Mouse (Mus musculus): Measurements from ENCODE around the gene Sod3. TPM values are rescaled to one million over a fixed set of nuclear protein-coding genes. Genes with fewer than 3 reads are reported as not detected.

Gene Sod3
- total and polyA plus RNA-seq, 3 experiments = not detected

- no peak overlapping the region for H3K4me3 ChIP-seq (ENCODE audit: control insufficient read depth in 1 of 2, insufficient read depth in 1 of 2, low read depth in 2 of 2, low read length in 2 of 2)
- H3K36me3 ChIP-seq (ENCODE audit: control insufficient read depth in 1 of 2, insufficient read depth in 2 of 2, low read length in 2 of 2) = no peaks in the 10 kb centered on the region
- H3K27ac ChIP-seq (ENCODE audit: control insufficient read depth, low read depth, low read length) = no peak overlapping the region
- DNase-seq (ENCODE audit: low read depth, low spot score) = no peak
- H3K9ac ChIP-seq (ENCODE audit: control insufficient read depth, low read depth, low read length, poor library complexity, severe bottlenecking) = no peak overlapping the region
- no peaks in the 10 kb centered on the region for H3K27me3 ChIP-seq (ENCODE audit: control insufficient read depth in 1 of 2, insufficient read depth in 2 of 2, low read length in 2 of 2)
- H3K79me2 ChIP-seq (ENCODE audit: control insufficient read depth, insufficient read depth, low read length, poor library complexity) = no peaks in the 10 kb centered on the region
- H3K9me3 ChIP-seq (replicated peaks; ENCODE audit: insufficient read depth, low read length) = no peaks in the 10 kb centered on the region
- H3K4me1 ChIP-seq (ENCODE audit: control insufficient read depth in 1 of 2, insufficient read depth in 2 of 2, low read length in 2 of 2) = no peaks in the 10 kb centered on the region
- no peak for TF ChIP-seq MEF2A (IDR thresholded peaks at IDR 0.05; ENCODE audit: extremely low read depth, insufficient replicate concordance, low read depth, low read length, poor library complexity, severe bottlenecking)
- no peak for TF ChIP-seq CTCF (IDR thresholded peaks at IDR 0.05 in 2 of 3, conservative IDR thresholded peaks at IDR 0.05 in 1 of 3; ENCODE audit: control insufficient read depth in 1 of 3, insufficient read depth in 1 of 3, low read depth in 2 of 3, low read length in 3 of 3, poor library complexity in 1 of 3, severe bottlenecking in 1 of 3)
- no peak for TF ChIP-seq USF1 (IDR thresholded peaks at IDR 0.05; ENCODE audit: low read depth, low read length)
- TF ChIP-seq GATA1 (IDR thresholded peaks at IDR 0.05; ENCODE audit: low read depth, low read length) = no peak
- no peak for TF ChIP-seq NELFE (IDR thresholded peaks at IDR 0.05; ENCODE audit: low read depth, low read length)
- no peak for TF ChIP-seq RAD21 (IDR thresholded peaks at IDR 0.05; ENCODE audit: low read depth, low read length)
- no peak for TF ChIP-seq ZNF384 (IDR thresholded peaks at IDR 0.05; ENCODE audit: low read depth, low read length)
- no peak for TF ChIP-seq JUND (IDR thresholded peaks at IDR 0.05; ENCODE audit: low read depth, low read length)
- TF ChIP-seq POLR2AphosphoS2 (IDR thresholded peaks at IDR 0.05; ENCODE audit: low read length) = no peak
- no peak for TF ChIP-seq CHD2 (IDR thresholded peaks at IDR 0.05; ENCODE audit: low read length)
- no peak for TF ChIP-seq HCFC1 (IDR thresholded peaks at IDR 0.05; ENCODE audit: low read depth, low read length)
- TF ChIP-seq TBP (IDR thresholded peaks at IDR 0.05; ENCODE audit: low read depth, low read length) = no peak
- TF ChIP-seq ZC3H11A (IDR thresholded peaks at IDR 0.05; ENCODE audit: low read depth, low read length) = no peak
- TF ChIP-seq USF2 (IDR thresholded peaks at IDR 0.05; ENCODE audit: borderline replicate concordance in 1 of 2, insufficient read depth in 1 of 2, low read depth in 1 of 2, low read length in 2 of 2) = no peak
- no peak for TF ChIP-seq POLR2A (IDR thresholded peaks at IDR 0.05; ENCODE audit: control insufficient read depth in 1 of 2, insufficient read depth in 1 of 2, low read depth in 1 of 2, low read length in 2 of 2, poor library complexity in 1 of 2)
- no peak for TF ChIP-seq SMC3 (IDR thresholded peaks at IDR 0.05; ENCODE audit: low read depth, low read length)
- TF ChIP-seq RCOR1 (IDR thresholded peaks at IDR 0.05; ENCODE audit: low read depth, low read length) = no peak
These were observed 7.3 kb downstream of the Sod3 start for GRCm38 (mm10) chr5:52370901-52371300.

DNA sequence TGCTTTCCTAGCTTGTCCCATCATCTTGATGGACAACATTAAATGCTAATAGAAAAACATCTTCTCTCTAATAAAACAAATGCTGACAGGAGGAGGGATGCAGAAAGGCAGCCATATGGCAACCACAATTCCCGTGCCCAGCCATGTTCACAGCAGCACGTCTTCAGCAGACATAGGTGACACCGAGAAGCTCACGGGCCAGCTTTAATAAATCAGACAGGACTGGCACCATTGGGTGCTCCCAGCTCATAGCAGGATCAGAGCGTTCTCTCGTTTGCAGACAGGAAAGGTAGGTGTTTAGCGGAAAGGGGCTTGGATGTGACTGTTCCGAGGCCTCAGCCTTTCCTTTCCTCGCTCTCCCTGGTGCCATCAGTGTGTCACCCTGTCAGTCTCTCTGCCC, 12.3 kb downstream of the Sod3 start:
- no peaks in the 10 kb centered on the region for H3K27me3 ChIP-seq (ENCODE audit: control insufficient read depth in 1 of 2, insufficient read depth in 2 of 2, low read length in 2 of 2)
- H3K9me3 ChIP-seq (replicated peaks; ENCODE audit: insufficient read depth, low read length) = no peaks in the 10 kb centered on the region
- no peaks in the 10 kb centered on the region for H3K36me3 ChIP-seq (ENCODE audit: control insufficient read depth in 1 of 2, insufficient read depth in 2 of 2, low read length in 2 of 2)
- H3K4me1 ChIP-seq (ENCODE audit: control insufficient read depth in 1 of 2, insufficient read depth in 2 of 2, low read length in 2 of 2) = no peaks in the 10 kb centered on the region
- H3K9ac ChIP-seq (ENCODE audit: control insufficient read depth, low read depth, low read length, poor library complexity, severe bottlenecking) = no peak overlapping the region
- no peaks in the 10 kb centered on the region for H3K79me2 ChIP-seq (ENCODE audit: control insufficient read depth, insufficient read depth, low read length, poor library complexity)
- no peak overlapping the region for H3K4me3 ChIP-seq (ENCODE audit: control insufficient read depth in 1 of 2, insufficient read depth in 1 of 2, low read depth in 2 of 2, low read length in 2 of 2)
- TF ChIP-seq TBP (IDR thresholded peaks at IDR 0.05; ENCODE audit: low read depth, low read length) = no peak
- no peak for TF ChIP-seq ELF1 (IDR thresholded peaks at IDR 0.05; ENCODE audit: low read depth, low read length)
- no peak for TF ChIP-seq ZMIZ1 (IDR thresholded peaks at IDR 0.05; ENCODE audit: low read depth, low read length)
- no peak for TF ChIP-seq ZC3H11A (IDR thresholded peaks at IDR 0.05; ENCODE audit: low read depth, low read length)
- TF ChIP-seq TAL1 (IDR thresholded peaks at IDR 0.05; ENCODE audit: low read length) = no peak
- TF ChIP-seq SMC3 (IDR thresholded peaks at IDR 0.05; ENCODE audit: low read depth, low read length) = no peak
- no peak for TF ChIP-seq POLR2AphosphoS2 (IDR thresholded peaks at IDR 0.05; ENCODE audit: low read length)
- TF ChIP-seq RAD21 (IDR thresholded peaks at IDR 0.05; ENCODE audit: low read depth, low read length) = no peak
- TF ChIP-seq SIN3A (IDR thresholded peaks at IDR 0.05; ENCODE audit: low read length) = no peak
- no peak for DNase-seq (ENCODE audit: low read depth, low spot score)
- no peak overlapping the region for H3K27ac ChIP-seq (ENCODE audit: control insufficient read depth, low read depth, low read length)

Data from MEL (cell line).